Mouse (Mus musculus) bone marrow, adult 2 months (tissue): ENCODE data around the gene 1110065P20Rik. TPM values are rescaled to one million over a fixed set of nuclear protein-coding genes. Genes with fewer than 3 reads are reported as not detected.

Experiments
- H3K27ac ChIP-seq: fragments of 200-500 bp; 2 replicates; pipeline ENCODE4 v1.5.1; 2012; ENCODE audit warnings: low read depth, mild to moderate bottlenecking, control low read depth, inconsistent platforms, low read length; ENCODE audit not compliant: control insufficient read depth, poor library complexity, insufficient read depth
- H3K4me1 ChIP-seq: fragments of 200-500 bp; 2 replicates; pipeline ENCODE4 v1.6.1; 2011; ENCODE audit warnings: low read length; ENCODE audit not compliant: control insufficient read depth, insufficient read depth
- H3K4me3 ChIP-seq: fragments of 200-500 bp; replicated peaks from 2 replicates; pipeline ENCODE3; 2011; ENCODE audit warnings: mild to moderate bottlenecking, low read depth, low read length, control low read depth; ENCODE audit not compliant: control insufficient read depth
- CTCF ChIP-seq: fragments of 200-500 bp; IDR thresholded peaks from 2 replicates; pipeline ENCODE4 v1.5.1; 2011; ENCODE audit warnings: low read length, control low read depth; ENCODE audit not compliant: control insufficient read depth, insufficient read depth
- POLR2A ChIP-seq: fragments of 200-500 bp; IDR thresholded peaks from 2 replicates; pipeline ENCODE4 v1.6.1; 2011; ENCODE audit warnings: low read depth, mild to moderate bottlenecking, control low read depth, low read length, borderline replicate concordance; ENCODE audit not compliant: control insufficient read depth
- WGBS: fragments of 180-500 bp; shearing (Covaris S2); methylation state at CpG from one replicate; pipeline ENCODE4 v1.1.7; 2018; 5-methylcytosine and 5-hydroxymethylcytosine counted together
- polyA plus RNA-seq: library from polyadenylated mRNA; stranded (reverse); fragments of >200 nt; gene quantifications from 2 replicates; pipeline ENCODE4 v1.2.4, GENCODE M21; 2011; ENCODE audit warnings: low replicate concordance; ENCODE audit not compliant: missing spikeins, insufficient read depth, insufficient read length

Gene 1110065P20Rik
- polyA plus RNA-seq, 1 experiment: 12.3 TPM

DNA sequence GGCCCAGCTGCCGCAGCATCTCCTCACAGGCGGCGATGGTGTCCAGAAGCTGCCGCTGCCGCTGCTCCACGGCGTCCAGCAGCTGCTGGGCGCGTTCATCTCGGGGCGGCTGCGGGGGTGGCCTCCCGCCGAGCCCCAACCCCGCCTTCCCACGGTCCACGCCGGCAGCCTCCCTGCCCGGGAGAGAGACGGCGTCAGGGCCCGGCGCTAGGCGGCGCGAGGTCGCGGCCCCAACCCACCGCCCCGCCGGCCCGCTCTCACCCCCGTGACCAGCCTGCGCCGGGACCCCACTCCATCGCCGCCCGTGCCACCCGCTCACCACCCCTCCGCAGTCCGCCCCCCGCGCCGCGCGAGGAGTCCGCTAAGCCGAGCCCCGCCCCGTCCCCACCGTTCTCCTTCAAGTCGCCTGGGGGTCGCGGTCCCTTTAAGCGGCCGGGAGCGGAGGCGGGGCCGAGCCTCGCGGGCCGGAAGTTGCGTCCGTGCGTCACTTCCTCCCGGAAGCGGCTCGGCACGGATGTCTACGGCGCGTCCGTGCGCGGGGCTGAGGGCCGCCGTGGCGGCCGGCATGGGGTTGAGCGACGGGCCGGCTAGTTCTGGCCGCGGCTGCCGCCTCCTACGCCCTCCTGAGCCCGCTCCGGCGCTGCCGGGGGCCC lies 609 bp downstream of the 1110065P20Rik start, which contains the start of gene Yrdc:
TSS of gene Yrdc (plus strand) at position 419 of the 653 bp plus-strand sequence.
- no peaks in the 10 kb centered on the region for H3K4me1 ChIP-seq
- TF ChIP-seq POLR2A: peak; percentile 51; the same call in 1 of the 2 replicates
- no peak for TF ChIP-seq CTCF
- peak within 1 kb of the TSS; percentile 69 for H3K4me3 ChIP-seq
- peak within 1 kb of the TSS; percentile 91 for H3K27ac ChIP-seq
- under 1% methylated on average over 87 of the region's 90 CpGs for WGBS

DNA sequence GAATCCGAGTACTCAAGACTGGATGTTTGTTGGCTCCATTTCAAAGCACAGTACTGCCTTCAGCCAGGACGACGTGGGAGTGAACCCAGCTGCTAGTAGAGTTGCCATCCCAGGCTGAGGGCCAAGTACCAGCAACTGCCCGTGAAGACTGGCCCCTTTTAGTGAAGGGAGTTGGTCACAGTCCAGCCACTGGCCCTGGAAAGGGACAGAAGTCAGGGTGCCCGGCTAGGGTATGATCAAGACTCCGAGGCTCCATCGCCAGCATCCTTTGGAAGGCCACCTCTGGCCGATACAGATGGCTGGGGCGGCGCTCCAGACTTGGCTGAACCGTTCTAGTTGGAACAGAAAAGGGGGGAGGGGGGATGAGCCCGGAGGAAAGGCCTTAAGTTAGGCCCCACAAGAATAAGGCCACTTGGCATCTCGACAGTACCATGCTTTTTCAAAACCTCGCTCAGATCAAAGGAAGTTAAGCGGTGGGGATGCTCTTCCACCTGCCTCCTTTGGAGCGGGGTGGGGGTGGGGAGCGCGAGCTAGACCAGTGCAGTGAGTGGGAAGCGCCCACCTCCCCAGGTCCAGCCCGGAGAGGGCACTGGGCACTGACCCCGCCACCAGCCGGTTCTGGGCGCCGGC lies 1.2 kb downstream of the 1110065P20Rik start:
- WGBS: 12% methylated on average over 24 of the region's 24 CpGs
- peak overlapping the region; percentile 69 for H3K4me3 ChIP-seq
- peak overlapping the region; percentile 91; the same call in 1 of the 2 replicates for H3K27ac ChIP-seq
- H3K4me1 ChIP-seq: no peaks in the 10 kb centered on the region
- TF ChIP-seq CTCF (no peak), POLR2A (no peak)

DNA sequence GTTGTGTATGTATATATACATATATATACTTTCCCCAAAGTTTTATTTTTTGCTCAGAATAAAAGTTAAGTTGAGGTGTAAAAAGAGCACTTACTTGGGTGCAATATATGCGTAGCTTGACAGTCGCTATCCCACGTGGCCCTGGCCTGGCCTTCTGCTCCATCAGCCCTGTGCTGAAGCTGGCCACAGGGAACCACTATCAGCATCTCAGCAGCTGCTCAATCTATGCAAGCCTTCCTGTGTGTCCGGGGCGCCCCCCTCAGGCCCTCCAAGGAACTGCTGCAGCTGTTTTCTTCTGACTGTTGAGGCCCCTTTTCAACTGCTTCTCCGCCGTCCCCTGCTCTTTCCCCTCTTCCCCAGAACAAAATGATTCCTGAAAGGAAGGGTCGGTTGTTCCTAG lies 3.4 kb downstream of the 1110065P20Rik start:
- no peaks in the 10 kb centered on the region for H3K4me1 ChIP-seq
- whole genome bisulfite sequencing: 12% methylated on average over 8 of the region's 8 CpGs
- no peak for TF ChIP-seq POLR2A
- peak; percentile 75 for TF ChIP-seq CTCF
- H3K27ac ChIP-seq: no peak overlapping the region
- H3K4me3 ChIP-seq: no peak overlapping the region

DNA sequence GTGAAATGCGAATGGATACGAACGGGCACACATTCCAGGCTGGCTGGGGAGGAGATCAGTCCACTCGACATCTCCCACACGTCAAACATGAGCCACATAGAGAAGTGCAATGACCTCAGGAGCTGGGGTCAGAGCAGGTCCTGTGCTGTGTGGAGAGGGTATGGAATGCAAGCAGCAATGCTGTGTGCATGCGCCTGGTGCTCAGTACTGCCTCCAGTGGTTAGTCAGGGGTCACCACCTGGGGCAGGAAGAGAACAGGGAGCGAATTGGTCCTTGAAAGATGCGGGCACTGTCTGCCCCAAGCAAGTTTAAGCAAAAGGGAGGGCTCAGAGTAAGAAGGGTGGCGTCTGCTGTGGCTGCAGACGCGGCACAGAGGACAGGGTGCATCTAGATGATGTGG lies 7.5 kb downstream of the 1110065P20Rik start:
- Histone ChIP-seq H3K4me1 (no peaks in the 10 kb centered on the region), H3K27ac (no peak overlapping the region), H3K4me3 (no peak overlapping the region)
- peak; percentile 88 for TF ChIP-seq CTCF
- no peak for TF ChIP-seq POLR2A
- 76% methylated on average over 11 of the region's 11 CpGs for WGBS

DNA sequence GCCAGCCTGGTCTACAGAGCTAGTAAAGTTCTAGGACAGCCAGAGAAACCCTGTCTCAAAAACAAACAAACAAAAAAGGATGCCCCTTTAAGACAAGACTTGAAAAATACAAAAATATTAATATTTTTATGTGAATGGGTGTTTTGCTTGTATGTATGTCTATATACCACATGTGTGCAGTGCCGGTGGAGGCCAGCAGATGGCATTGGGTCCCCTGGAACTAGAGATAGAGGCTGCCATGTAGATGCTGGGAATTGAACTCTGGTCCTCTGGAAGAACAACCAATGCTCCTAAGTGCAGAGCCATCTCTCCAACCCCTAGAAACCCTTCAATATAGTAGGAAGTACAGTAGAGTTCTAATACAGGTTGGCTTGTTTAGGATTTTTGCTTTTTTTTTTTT lies 10.0 kb downstream of the 1110065P20Rik start:
- Histone ChIP-seq H3K27ac (no peak overlapping the region), H3K4me1 (no peaks in the 10 kb centered on the region), H3K4me3 (no peak overlapping the region)
- WGBS: 100% methylated on average over 1 of the region's 1 CpGs
- TF ChIP-seq CTCF: peak; percentile 33; the same call in 1 of the 2 replicates
- TF ChIP-seq POLR2A: no peak

DNA sequence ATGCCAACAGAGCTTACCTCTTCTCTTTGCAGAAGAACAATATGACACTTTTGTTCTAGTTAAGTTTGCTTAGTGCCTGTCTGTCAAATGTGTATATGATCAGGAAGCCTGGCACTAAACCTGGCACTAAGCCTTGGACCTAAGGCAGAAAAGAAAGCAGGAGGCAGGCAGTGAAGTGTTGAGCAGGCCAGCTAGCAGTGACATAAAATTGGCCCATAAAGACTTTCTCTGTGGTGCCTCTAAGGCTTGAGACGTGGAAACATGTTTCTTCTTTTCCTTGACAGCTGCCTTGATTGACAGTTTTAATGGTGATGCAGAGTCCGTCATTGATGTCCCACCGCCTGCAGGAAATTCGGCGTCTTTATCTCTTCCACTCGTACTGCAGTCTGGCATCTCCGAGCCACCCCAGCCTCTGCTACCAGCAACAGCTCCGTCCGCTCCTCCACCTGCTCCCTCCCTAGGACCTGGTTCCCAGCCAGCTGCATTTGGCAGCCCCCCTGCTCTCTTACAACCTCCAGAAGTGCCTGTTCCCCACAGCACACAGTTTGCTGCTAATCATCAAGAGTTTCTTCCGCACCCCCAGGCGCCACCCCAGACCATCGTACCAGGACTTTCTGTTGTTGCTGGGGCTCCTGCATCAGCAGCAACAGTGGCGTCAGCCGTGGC lies 12.8 kb downstream of the 1110065P20Rik start:
- WGBS: 84% methylated on average over 14 of the region's 14 CpGs
- no peak for TF ChIP-seq POLR2A
- no peak for TF ChIP-seq CTCF

DNA sequence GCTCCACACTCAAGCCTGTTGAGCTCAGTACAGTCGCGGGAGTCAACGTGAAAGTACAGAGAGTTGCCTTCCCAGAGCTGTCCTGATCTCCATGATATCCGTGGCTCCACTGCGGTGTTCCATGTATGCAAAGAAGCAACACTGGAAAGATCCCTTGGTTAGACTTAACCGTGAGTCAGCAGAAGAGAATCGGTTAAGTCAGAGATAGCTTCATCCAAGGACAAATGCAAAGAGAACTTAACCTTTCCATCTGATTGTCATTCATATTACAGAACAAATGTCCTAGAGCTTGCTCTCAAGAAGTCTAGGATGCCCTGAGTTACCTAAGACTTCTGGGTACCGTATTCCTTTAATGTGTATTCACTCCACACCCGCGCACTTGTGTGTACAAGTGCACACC lies 18.2 kb downstream of the 1110065P20Rik start:
- H3K4me1 ChIP-seq: no peaks in the 10 kb centered on the region
- TF ChIP-seq CTCF (no peak), POLR2A (no peak)
- no peak overlapping the region for H3K27ac ChIP-seq
- H3K4me3 ChIP-seq: no peak overlapping the region
- WGBS: 95% methylated on average over 10 of the region's 10 CpGs

More for the DNA sequence above, 12.8 kb downstream of the 1110065P20Rik start:
- Histone ChIP-seq H3K4me1 (no peaks in the 10 kb centered on the region), H3K27ac (no peak overlapping the region), H3K4me3 (no peak overlapping the region)

DNA sequence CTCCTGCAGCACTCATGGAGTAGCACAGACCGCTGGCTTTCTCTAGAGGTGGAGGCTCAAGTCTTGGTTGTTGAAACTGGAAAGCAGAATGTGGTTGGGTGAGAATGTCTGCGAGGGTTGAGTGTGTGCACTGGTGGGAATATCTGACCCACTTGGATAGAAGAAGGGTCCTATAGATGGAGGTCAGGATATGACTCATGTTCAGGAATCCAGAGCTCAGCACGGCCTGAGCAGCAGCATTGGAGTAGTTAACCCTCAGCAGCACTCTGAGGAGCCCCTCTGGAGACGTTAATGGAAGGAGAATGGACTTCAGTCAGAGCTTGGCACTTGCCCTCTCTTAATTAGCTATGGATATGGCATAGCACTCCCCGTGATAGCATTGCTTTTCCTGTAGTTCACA lies 21.3 kb downstream of the 1110065P20Rik start:
- Histone ChIP-seq H3K4me1 (no peaks in the 10 kb centered on the region), H3K4me3 (no peak overlapping the region), H3K27ac (no peak overlapping the region)
- TF ChIP-seq POLR2A (no peak), CTCF (no peak)
- WGBS: 82% methylated on average over 5 of the region's 5 CpGs
